Mouse (Mus musculus): ENCODE results near the gene Ascc3. TPM values are rescaled to one million over a fixed set of nuclear protein-coding genes. Genes with fewer than 3 reads are reported as not detected.

The Ascc3 gene
- total RNA-seq, 4 experiments from 2014 or later: 12.3 to 14.8 (median 13.5) TPM

DNA sequence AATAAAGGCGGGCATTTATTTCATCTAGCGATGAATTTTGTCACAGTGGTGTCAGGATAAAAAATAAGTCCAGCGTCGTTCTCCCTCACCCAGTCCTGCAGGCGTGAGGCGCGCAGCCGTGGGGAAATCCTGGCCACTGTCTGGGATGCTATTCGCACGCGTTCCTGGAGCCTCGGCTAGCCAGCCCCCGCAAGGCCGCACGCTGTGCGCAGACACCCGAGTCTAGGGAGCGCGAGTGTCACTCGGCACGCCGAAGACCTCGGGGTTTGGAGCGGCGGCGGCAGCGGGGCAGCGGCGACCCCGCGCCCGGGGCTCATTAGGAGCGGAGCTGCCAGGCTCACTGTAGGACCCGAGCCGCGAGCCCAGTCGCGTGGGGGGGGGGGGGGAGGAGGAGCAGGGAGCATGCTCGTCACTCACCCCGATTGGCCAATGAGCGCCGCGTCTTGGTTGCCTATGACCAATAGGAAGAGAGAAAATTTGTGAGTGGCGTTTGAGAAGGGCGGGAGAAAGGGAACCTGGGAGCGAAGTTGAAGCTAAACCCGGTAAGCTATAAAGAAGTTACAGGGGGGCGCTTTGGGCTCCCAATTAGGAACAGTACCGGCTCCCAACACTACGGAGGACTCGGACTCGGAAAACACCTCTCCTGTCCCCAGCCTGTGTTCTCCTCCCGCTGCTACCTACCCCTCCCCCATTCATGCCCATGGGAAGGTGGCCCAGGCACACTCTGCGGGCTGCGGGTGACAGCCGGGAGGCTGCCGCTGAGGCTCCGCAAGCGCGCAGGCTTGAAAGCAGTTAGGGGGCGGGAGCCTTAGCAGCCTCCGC lies 301.9 kb downstream of the Ascc3 start, which contains the start of gene Sim1:
Gene Sim1 (plus strand): TSS at position 585 of the 822 bp plus-strand sequence.
- DNase-seq (ENCODE audit: low spot score): no peak

DNA sequence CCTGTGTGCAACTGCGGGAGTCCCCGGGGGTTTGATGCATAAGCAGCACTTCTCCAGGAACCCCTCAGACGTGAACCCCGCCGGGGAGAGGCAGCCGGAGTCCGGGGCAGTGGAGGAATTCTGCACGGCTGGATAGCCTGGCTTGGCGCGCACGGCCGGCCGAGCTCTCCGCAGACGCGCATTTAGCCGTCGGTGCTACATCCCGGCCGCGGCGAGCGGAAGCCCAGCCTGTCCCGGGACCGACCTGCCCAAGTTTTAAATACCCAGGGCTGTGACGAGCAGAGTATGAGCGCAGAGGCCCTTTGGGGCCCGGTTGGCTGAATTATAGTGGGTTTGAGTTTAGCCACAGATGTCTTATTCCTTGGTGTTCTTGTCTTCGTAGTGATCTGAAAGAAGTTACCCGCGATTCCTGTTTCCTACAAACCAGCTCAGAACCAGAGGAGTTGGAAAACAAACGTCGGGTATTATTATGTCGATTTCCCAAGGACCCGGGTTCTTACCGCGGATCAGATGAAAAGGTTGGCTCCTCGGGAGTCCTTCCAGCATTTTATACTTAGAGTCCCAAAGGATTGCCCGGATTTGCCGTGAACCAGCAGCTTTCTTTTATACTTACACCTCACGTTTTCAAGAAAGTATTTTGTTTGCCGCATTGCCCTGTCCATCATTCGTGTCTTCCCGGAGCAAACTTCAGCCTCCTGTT lies 302.8 kb downstream of the Ascc3 start:
- DNase-seq (ENCODE audit: low spot score): no peak

DNA sequence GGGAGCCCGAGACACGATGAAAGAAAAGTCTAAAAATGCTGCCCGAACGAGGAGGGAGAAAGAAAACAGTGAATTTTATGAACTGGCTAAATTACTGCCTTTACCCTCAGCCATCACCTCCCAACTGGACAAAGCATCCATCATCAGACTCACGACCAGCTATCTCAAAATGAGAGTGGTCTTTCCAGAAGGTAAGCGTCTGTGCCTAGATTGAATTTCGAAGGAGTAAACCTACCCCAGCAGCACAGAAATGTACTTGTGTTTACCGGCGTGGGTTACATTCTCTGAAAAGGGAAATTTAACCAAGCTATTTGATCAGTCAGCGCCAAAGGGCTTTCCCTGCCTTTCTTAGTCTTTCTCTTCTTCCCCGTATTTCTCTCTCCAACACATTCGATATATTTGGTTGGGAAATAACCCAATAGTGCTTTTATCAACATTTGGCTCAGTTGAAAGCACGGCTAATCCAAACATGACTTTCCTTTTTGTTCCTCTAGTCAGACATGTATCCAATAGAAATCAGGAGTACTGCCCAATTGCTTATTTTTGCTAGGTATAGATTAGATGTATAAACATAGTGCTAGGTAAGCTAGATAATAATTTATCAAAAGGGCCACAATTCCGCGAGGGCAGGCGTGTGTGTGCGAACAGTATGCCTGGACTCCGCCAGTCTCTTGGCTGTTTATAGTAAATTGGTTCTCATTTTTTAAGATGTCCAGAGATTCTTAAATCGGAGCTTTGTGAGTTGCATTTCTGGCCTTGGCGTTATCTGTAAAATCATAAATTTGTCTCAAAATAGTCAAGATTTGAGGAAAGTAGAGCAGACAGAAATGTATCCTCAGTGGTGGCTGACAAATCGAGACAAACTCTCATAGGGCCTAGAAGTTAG lies 303.7 kb downstream of the Ascc3 start:
- DNase-seq (ENCODE audit: low spot score): no peak

DNA sequence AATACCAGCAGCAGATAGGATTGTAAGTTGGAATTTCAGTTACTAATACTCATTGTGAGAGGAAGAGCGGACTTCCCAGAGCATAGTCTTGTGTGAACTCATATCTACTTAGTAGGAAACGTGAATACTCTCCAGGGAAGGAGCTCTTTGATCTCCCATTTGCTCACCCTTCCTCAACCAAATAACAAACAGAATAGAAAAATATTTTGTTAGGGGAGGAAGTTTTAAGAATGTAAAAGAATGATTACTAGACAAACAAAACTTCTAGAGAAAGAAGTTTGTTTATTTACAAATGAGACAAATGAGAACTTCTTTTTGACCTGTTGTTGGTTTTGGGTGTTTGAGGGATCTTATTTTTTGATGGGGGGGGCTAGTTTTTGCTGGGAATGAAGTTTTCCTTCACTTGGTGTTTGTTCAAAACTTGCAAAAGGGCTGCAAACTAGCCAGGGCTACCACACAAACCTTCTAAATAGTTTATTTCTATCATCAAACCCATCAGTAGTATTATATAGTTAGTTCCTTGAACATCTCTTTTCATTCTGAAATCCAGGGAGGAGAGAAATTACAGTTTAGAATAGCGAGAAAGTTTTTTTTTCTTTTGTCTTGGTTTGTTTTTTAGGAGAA lies 304.4 kb downstream of the Ascc3 start:
- no peak for DNase-seq (ENCODE audit: low spot score)

DNA sequence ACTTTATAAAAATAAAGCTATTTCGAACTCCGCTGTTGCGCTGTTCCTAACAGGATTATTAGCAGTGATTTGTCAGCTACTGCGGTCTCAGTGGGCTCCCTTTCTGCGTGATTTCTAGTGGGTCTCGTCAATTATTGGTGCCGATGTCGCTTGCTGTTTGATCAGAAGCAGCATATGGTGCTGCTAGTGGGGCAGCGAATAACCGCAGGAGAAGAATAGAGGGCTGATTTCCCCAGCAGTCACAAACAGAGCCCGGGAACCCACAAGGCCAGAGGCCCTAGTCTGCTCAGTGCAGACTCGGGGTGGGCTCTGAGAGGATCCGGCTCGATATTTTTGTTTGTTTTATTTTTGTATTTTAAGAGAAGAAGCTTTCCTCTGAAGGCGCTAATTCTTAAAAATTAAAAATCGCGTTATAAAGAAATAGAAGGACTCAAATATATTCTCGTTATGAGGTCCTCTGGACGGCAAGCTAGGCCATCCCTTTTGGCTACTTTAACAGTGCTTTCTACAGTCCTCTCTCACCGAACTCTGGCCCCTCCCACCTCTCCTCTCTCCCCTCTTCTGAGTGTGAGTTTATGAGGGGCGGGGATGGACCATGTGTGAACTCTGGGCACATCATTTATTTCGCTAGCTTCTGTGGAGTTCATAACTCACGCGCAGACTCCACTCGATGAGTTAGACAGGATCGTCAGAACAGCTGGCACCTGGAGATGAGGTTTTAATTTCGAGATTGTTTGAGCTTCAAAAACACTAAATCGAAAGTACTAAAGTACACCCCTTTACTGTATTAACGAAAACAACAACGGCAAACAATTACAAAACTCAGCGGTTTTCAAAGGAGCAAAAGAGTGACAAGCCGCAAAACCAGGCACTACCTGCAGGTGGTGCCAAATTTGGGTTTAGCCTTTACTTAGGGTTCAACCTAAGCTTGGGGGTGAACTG lies 305.3 kb downstream of the Ascc3 start:
- DNase-seq (ENCODE audit: low spot score): no peak

DNA sequence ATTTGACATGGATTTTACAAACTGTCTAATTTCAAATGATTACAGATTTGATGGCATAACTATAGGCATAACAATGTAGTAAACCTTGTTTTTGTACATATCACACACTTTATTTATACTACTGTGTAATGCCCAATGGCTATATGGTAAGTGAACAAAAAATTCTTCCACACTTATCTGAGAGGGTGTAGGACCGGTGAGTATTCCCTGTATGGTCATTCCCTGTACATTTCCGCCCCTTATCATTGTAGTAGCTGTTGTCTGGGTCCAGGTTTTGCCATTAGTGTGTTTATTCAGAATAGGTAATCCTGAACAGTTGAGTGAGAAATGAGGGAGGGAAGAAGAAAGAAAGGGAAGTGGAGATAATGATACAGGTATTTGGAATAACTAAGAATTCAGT lies 306.2 kb downstream of the Ascc3 start:
- DNase-seq (ENCODE audit: low spot score): no peak

DNA sequence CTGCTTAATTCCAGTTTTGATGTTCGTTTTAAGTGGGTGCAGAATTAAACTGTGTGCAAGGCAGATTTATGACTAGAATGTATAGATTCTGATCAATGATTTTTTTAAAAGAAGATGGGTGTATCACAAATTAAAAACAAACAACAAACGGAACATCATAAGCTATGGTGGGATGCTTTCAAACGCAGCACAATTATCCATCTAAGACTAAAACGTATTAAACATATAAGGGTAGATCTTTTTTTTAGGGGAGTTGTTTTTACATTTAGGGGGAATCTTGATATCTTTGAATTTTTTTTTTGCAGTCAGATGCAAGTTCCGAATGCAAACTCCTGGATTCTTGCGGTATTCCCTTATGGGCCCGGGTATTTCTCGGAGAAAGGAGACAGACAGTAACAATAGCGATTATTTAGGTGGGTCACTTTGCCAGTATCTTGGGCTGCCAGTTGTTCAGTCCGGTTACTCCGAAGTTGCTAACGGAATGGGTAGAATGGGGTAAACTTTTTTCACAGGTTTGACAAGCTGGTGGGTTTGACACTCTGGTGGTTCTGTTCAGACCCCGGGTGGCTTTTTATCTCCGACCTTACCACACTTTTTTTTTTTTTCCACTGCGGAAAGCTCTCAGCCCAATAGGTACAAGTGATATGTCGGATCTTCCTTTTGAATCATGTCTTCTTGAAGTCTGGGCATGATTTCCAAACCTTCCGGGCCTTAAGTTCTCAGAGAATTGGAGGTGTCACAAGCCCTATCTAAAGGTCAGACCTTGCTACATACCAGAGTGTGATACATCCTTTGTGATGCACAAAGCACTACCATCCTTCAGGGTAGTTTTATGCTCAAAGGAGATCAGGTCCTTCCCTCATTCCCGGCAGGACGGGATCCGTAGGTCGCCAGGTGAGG lies 307.6 kb downstream of the Ascc3 start:
- no peak for DNase-seq (ENCODE audit: low spot score)
